Mouse (Mus musculus): ENCODE measurements around the gene Parl.

Gene Parl

GRCm38 (mm10) chr16:20237426-20237825 is 64.8 kb downstream of the Parl start:
- peak; percentile 63 for ATAC-seq (ENCODE audit: low TSS enrichment)

GRCm38 (mm10) chr16:20234406-20234805 is 67.8 kb downstream of the Parl start:
- peak; percentile 50 for ATAC-seq (ENCODE audit: low TSS enrichment)

Measured in frontal cortex, adult (tissue).